Mouse (Mus musculus) monocyte, adult 5-6 weeks (primary cell): ENCODE results near the gene Btbd6. TPM values are rescaled to one million over a fixed set of nuclear protein-coding genes. Genes with fewer than 3 reads are reported as not detected.

ENCODE experiments used
- ATAC-seq: fragments of 153-309, 156-312 bp; replicated peaks from 2 replicates; pipeline ENCODE4 v1.8.0; 2017; ENCODE audit warnings: mild to moderate bottlenecking; ENCODE audit not compliant: low TSS enrichment, insufficient number of reproducible peaks, severe bottlenecking, poor library complexity, low FRiP score
- total RNA-seq: library from RNA; stranded (forward); fragments of 200-1000, 200-491, 200-594 nt; gene quantifications from 3 replicates; pipeline ENCODE4 v1.2.3, GENCODE M21; 2017

The Btbd6 gene
- total RNA-seq, 1 experiment from 2014 or later, result 3.0 TPM

DNA sequence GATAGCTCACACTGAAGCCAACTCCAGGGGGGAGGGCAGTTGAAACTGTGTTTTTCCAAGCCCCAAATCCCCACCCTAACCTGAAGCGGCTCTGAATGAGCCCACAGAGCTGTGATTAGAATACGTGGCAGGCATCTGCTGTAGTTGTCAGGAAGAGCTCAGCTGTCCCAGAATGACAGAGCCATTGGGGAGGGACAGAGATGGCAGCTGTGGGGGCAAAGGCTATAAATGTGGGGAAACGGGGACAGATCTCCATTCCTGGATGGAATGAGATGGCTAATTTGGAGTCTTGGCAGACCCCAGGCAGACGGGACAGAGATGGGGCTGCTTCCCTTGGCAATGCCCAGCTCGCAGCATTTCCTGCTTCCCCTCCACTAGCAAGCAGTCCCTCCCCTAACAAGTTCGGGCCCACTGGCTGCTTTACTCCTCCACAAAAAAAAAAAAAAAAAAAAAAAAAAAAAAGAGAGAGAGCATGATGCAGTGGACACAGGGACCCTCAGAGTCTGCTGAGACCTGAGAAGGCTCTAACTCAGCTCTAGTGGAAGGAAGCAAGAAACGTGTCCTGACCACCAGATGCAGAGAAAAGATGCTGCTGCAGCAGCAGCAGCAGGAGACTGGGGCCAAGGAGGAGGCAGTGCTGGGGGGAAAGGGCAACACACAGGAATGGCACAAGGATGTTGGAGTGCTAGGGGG, 25.0 kb upstream of the Btbd6 start:
- no peak for ATAC-seq

GRCm38 (mm10) chr12:112952433-112952832, 23.8 kb upstream of the Btbd6 start:
- ATAC-seq, result no peak

- no peak for ATAC-seq
Measured at GRCm38 (mm10) chr12:112952926-112953565, 23.2 kb upstream of the Btbd6 start.

DNA sequence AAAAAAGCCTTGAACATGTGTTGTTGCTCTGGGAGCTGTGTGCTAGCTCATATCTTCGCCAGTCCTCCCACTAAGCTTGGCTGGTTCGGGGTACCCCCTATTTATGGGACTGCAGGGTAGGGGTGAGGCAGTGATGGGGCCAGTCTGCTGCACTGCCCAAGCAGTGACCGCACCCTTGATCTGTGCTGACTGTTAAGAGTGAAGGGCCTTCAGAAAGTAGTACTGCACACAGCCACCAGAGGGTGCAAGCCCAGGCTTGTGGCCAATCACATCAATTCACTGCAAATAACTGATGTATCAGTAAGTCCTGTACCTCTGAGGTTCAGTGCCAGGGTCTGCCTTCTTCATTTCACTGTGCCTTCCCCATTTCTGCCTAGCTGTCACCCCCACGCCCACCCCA, 20.5 kb upstream of the Btbd6 start:
- ATAC-seq, result peak; percentile 60; the same call in 1 of the 2 replicates

- no peak for ATAC-seq
Measured at GRCm38 (mm10) chr12:112958303-112958702, 18.0 kb upstream of the Btbd6 start.

DNA sequence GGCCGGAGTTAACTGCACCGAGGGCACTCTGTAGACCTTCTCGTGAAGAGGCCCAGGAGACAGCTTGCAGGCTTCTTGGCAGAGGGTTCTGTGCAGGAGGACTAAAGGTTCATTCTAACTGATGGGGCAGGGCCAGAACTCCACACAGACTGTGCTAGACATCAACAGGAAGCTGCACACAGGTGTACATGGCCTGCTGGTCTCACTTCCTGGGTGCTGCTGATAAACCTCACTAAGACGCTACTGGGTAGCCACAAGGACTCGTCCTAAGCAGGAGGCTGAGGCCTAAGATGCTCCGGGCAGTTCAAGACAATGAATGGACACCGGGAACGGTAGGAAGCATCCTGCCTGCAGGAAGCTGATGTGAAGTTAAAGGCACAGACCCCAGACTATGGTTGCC, 16.9 kb upstream of the Btbd6 start:
- ATAC-seq, result no peak

DNA sequence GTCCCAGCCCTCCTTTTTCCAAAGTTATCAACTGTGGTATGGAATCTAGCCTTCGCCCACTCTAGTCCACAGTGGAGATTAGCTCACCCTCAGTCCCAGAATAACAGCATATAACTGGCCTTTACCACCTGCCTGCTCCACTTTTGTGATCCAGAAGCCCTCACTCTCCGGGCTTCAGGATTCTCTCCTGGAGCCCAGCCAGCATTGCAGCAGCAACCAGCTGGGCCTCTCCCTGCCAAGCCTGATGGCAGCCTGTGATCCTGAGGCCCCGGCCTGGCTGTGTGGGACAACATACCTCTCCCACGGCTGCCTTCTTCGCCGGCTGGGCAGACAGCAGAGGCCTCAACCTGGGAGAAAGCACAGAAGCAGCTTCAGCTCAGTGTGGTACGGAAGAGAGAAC, 14.9 kb upstream of the Btbd6 start:
- no peak for ATAC-seq

GRCm38 (mm10) chr12:112961872-112962271, 14.4 kb upstream of the Btbd6 start:
- no peak for ATAC-seq

DNA sequence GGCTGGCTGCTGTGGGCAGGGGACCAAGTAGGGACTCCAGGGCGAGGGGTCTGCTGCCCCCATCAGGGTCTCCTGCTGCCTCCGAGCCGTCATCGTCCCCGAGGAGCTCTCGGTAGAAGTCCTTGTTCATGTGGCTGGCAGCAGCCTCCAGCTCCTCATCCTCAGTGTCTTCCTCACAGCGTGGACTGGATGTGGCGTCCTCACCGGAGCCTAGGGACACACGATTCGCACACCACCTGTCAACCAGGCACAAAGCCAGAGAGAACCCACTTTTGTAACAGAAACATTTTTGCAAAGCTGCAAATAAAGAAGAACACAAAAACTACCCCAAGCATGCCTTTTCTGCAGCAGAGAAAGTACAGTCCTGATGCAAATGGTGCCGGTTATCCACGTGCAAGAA, 10.5 kb upstream of the Btbd6 start:
- ATAC-seq, result no peak

- no peak for ATAC-seq
Measured at GRCm38 (mm10) chr12:112968943-112969342, 7.3 kb upstream of the Btbd6 start.

- ATAC-seq, result no peak
Measured at GRCm38 (mm10) chr12:112969616-112970015, 6.7 kb upstream of the Btbd6 start.

DNA sequence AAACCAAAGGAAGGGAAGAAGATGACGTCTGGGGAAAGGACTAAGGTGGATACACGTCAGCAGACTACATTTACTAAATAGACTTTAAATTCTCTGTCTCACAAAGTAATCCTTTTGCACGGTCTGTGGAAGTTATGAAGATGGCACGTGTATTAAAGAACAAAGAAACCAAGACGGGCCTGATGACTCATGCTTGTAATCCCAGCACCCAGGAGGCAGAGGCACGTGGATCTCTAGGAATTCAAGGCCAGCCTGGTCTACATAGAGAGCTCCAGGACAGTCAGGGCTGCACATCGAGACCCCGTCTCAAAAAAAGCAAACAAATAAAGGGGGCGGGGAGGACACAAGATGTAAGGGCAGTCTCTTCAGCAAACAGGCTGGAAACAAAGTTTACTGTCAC, 1.5 kb upstream of the Btbd6 start:
- ATAC-seq, result no peak

GRCm38 (mm10) chr12:112977156-112977555, 874 bp downstream of the Btbd6 start:
- no peak for ATAC-seq

GRCm38 (mm10) chr12:112982031-112982430, 5.7 kb downstream of the Btbd6 start:
- ATAC-seq, result no peak

DNA sequence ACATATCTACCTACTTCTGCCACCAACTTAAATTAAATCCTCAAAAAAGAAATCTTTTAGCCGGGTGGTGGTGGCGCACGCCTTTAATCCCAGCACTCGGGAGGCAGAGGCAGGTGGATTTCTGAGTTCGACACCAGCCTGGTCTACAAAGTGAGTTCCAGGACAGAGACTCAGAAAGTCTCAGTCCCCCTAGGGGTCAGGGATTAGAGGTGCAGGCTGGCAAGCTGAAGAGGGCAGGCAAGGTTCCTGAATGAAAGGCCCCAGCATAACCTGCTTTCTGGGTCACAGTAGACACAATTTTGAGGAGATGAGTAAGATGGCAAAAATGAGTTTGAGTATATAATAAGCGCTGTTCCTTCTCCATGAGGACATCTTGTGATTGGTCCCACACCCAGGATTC, 9.1 kb downstream of the Btbd6 start:
- ATAC-seq, result no peak

DNA sequence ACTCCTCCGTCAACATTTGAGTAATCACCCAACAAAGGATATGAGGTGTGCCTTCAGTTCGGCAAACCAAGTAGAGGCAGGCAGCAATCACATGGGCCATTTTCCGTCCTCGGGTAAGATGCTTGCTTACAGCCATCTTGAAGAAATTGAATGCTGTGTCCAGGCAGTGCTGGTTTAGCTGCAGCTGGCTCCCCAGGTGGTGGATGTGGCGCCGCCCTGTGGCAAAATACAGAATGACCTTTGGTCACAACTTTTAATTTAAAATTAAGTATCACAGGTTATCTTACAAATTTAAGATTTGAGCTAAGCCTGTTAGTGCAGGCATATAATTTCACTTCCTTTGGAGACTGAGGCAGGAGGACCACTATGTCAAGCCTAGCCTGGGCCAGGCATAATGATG, 11.6 kb downstream of the Btbd6 start:
- ATAC-seq, result 0 out of 2 replicates have a peak, but pooled peaks have one; percentile 36

DNA sequence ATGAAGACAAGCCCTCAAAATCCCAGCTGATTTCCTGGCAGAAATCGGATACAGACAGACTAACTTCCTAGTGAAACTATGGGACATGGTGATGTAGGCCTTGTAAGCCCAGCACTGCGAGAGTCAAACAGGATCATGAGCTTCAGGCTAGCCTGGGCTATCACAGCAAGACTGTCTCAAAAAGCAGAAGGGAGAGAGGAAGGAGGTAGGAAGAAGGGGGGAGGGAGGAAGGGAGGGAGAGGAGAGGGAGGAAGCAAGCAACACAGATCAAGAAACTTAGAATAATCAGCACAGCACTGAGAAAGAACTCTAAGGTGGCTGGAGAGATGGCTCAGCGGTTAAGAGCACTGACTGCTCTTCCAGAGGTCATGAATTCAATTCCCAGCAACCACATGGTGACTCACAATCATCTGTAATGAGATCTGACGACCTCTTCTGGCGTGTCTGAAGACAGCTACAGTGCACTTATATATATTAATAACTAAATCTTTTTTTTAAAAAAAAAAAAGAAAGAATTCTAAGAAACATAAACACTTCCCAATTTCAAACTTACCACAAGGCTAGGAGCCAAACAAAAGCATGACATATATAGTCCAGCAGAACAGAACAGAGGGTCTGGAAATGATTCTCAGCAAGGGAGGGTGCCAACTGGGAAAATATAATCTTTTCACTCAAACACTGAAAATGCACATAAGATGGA, 14.6 kb downstream of the Btbd6 start:
- no peak for ATAC-seq

DNA sequence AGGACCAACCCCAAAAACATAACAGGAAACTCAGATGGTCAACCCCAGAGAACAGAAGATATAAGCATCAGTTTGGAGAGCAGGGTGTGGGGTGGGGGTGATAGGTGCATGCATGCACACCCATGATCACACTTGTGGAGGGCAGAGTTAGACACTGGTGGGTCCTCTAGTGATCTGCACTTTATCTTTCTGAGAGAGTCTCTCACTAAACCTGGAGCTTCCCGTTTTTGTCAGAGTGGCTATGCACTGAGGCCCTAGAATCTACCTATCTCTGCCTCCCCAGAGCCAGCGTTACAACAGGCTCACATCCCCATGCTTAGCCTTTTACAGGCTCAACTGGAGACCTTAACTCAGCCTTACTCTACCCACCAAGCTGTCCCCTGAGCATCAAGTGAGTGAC, 15.2 kb downstream of the Btbd6 start:
- no peak for ATAC-seq

- ATAC-seq, result no peak
Measured at GRCm38 (mm10) chr12:112994153-112994552, 17.9 kb downstream of the Btbd6 start.
